ENCODE assay signal across 10 mouse cellular contexts in genomic region chr5:129729286-129729685, GRCm38 (mm10). TPM values are rescaled to one million over a fixed set of nuclear protein-coding genes. Genes with fewer than 3 reads are reported as not detected.
DNase-seq lines count a peak whose midpoint lies in the region; ATAC-seq lines count a peak whose summit lies in the region.
"Had no signal": no experiment of that assay in that cellular context is flagged by ENCODE, and none has a peak within 500 bp of the region (broad histone marks: within the 10 kb centered on the region; RNA-seq: fewer than 3 reads in every experiment).

No protein-coding gene starts in this region.

- H3K4me2 ChIP-seq in kidney, embryonic 14.5 days (replicated peaks; ENCODE audit: low read depth, low read length): peak overlapping the region; percentile 11; the same call in 1 of the 2 replicates
- H3K4me2 ChIP-seq in heart, embryonic 12.5 days: peak overlapping the region; percentile 58
- H3K4me2 ChIP-seq in liver, embryonic 15.5 days: peak overlapping the region; percentile 68
- H3K4me2 ChIP-seq in forebrain, embryonic 16.5 days (ENCODE audit: low read length): no peak overlapping the region

- peaks cover 25% of the 10 kb centered on the region for H3K4me1 ChIP-seq in kidney, embryonic 14.5 days (ENCODE audit: control insufficient read depth, insufficient read depth, low read length)
- peaks cover 54% of the 10 kb centered on the region for H3K4me1 ChIP-seq in heart, embryonic 12.5 days (replicated peaks)
- H3K4me1 ChIP-seq in liver, embryonic 15.5 days (replicated peaks): peaks cover 67% of the 10 kb centered on the region
- H3K4me1 ChIP-seq in forebrain, embryonic 16.5 days (replicated peaks; ENCODE audit: control insufficient read depth, insufficient read depth, low read length): peaks cover 12% of the 10 kb centered on the region; the same call in 1 of the 2 replicates

- no peak overlapping the region for H3K4me3 ChIP-seq in kidney, embryonic 14.5 days (ENCODE audit: low read length)
- peak overlapping the region; percentile 9; the same call in 1 of the 2 replicates for H3K4me3 ChIP-seq in heart, embryonic 12.5 days
- no peak overlapping the region for H3K4me3 ChIP-seq in liver, embryonic 15.5 days (replicated peaks)
- no peak overlapping the region for H3K4me3 ChIP-seq in forebrain, embryonic 16.5 days (replicated peaks; ENCODE audit: low read length)

- H3K9ac ChIP-seq in kidney, embryonic 14.5 days (ENCODE audit: low read depth, low read length): no peak overlapping the region
- peak overlapping the region; percentile 44 for H3K9ac ChIP-seq in heart, embryonic 12.5 days
- H3K9ac ChIP-seq in liver, embryonic 15.5 days: peak overlapping the region; percentile 39
- H3K9ac ChIP-seq in forebrain, embryonic 16.5 days (replicated peaks; ENCODE audit: low read depth, low read length): no peak overlapping the region

- DNase-seq in kidney, adult 11 months: no peak
- DNase-seq in right cerebral cortex, postnatal 14 days: no peak
- no peak for DNase-seq in adrenal gland, adult 2 months

- 28% methylated on average over 11 of the region's 11 CpGs for WGBS in kidney, embryonic 14.5 days
- WGBS in heart, embryonic 12.5 days: 18% methylated on average over 11 of the region's 11 CpGs
- WGBS in liver, embryonic 15.5 days (ENCODE audit: insufficient replicate concordance): 19% methylated on average over 11 of the region's 11 CpGs
- 79% methylated on average over 11 of the region's 11 CpGs for WGBS in forebrain, embryonic 16.5 days

- no peaks in the 10 kb centered on the region for H3K9me3 ChIP-seq in kidney, embryonic 14.5 days (ENCODE audit: control insufficient read depth, low read length)
- H3K9me3 ChIP-seq in heart, embryonic 12.5 days (replicated peaks): no peaks in the 10 kb centered on the region
- no peaks in the 10 kb centered on the region for H3K9me3 ChIP-seq in liver, embryonic 15.5 days (replicated peaks)
- H3K9me3 ChIP-seq in forebrain, embryonic 16.5 days (ENCODE audit: control insufficient read depth, low read length): no peaks in the 10 kb centered on the region

- ATAC-seq in kidney, embryonic 14.5 days (ENCODE audit: low FRiP score, low TSS enrichment): no peak
- ATAC-seq in common myeloid progenitor, adult 5-6 weeks (replicated peaks; ENCODE audit: low read depth, poor library complexity, severe bottlenecking): peak; percentile 17
- 0 out of 2 replicates have a peak, but pooled peaks have one; percentile 37 for ATAC-seq in heart, embryonic 12.5 days (ENCODE audit: insufficient number of reproducible peaks, low FRiP score)
- ATAC-seq in liver, embryonic 15.5 days (ENCODE audit: insufficient read depth): peak; percentile 46; the same call in 1 of the 2 replicates
- no peak for ATAC-seq in forebrain, embryonic 16.5 days

- H3K27ac ChIP-seq in kidney, embryonic 14.5 days (ENCODE audit: low read depth, low read length): peak overlapping the region; percentile 4; the same call in 1 of the 2 replicates
- peak overlapping the region; percentile 91 for H3K27ac ChIP-seq in heart, embryonic 12.5 days (ENCODE audit: poor library complexity, severe bottlenecking)
- H3K27ac ChIP-seq in liver, embryonic 15.5 days (replicated peaks): peak overlapping the region; percentile 85
- no peak overlapping the region for H3K27ac ChIP-seq in forebrain, embryonic 16.5 days (ENCODE audit: low read length)

- H3K36me3 ChIP-seq in kidney, embryonic 14.5 days (ENCODE audit: control insufficient read depth, insufficient read depth, low read length): no peaks in the 10 kb centered on the region
- H3K36me3 ChIP-seq in heart, embryonic 12.5 days: 0 out of 2 replicates have a peak, but pooled peaks cover 5% of the 10 kb centered on the region
- no peaks in the 10 kb centered on the region for H3K36me3 ChIP-seq in liver, embryonic 15.5 days (replicated peaks)
- H3K36me3 ChIP-seq in forebrain, embryonic 16.5 days (ENCODE audit: control insufficient read depth, insufficient read depth): no peaks in the 10 kb centered on the region

- H3K27me3 ChIP-seq in kidney, embryonic 14.5 days (ENCODE audit: control insufficient read depth, insufficient read depth, low read length): no peaks in the 10 kb centered on the region
- no peaks in the 10 kb centered on the region for H3K27me3 ChIP-seq in heart, embryonic 12.5 days (replicated peaks)
- H3K27me3 ChIP-seq in liver, embryonic 15.5 days: no peaks in the 10 kb centered on the region
- no peaks in the 10 kb centered on the region for H3K27me3 ChIP-seq in forebrain, embryonic 16.5 days (replicated peaks; ENCODE audit: control insufficient read depth, insufficient read depth, low read length)

RNA-seq across cellular contexts. Expression of gene Nipsnap2, which starts 4.4 kb away (rescaled TPM):
- polyA plus RNA-seq in kidney, embryonic 14.5 days (2014; fragmentation: Nextera tagmentation; extraction: Ambion mirVana): 117 and 137 TPM in 2 replicates
- total RNA-seq in common myeloid progenitor, adult 5-6 weeks (2017): 23.6 and 31.8 TPM in 2 replicates
- 264 and 276 TPM in 2 replicates for polyA plus RNA-seq in heart, embryonic 12.5 days (2016; fragmentation: Nextera tagmentation; extraction: Ambion mirVana)
- polyA plus RNA-seq in liver, embryonic 15.5 days (2015; fragmentation: Nextera tagmentation; extraction: Ambion mirVana): 20.2 and 23.1 TPM in 2 replicates
- 100 to 1,000 TPM; 121 to 123 TPM for total RNA-seq in adrenal gland, adult 2 months (2021)
- polyA plus RNA-seq in adrenal gland, adult 2 months (2012; rRNA removed): 35.0 and 44.8 TPM in 2 replicates
- 74.0 and 77.2 TPM in 2 replicates for polyA plus RNA-seq in forebrain, embryonic 16.5 days (2015; fragmentation: Nextera tagmentation; extraction: Ambion mirVana)

RNA-seq across cellular contexts. Expression of gene Mrps17, which starts 14.0 kb away (rescaled TPM):
- polyA plus RNA-seq in kidney, embryonic 14.5 days (2014; fragmentation: Nextera tagmentation; extraction: Ambion mirVana): 201 and 234 TPM in 2 replicates
- 76.2 and 84.4 TPM in 2 replicates for total RNA-seq in common myeloid progenitor, adult 5-6 weeks (2017)
- polyA plus RNA-seq in heart, embryonic 12.5 days (2016; fragmentation: Nextera tagmentation; extraction: Ambion mirVana): 142 and 145 TPM in 2 replicates
- 91.3 and 95.5 TPM in 2 replicates for polyA plus RNA-seq in liver, embryonic 15.5 days (2015; fragmentation: Nextera tagmentation; extraction: Ambion mirVana)
- 10 to 100 TPM; 88.0 to 94.4 TPM for total RNA-seq in adrenal gland, adult 2 months (2021)
- polyA plus RNA-seq in adrenal gland, adult 2 months (2012; rRNA removed): 52.1 and 61.4 TPM in 2 replicates
- polyA plus RNA-seq in forebrain, embryonic 16.5 days (2015; fragmentation: Nextera tagmentation; extraction: Ambion mirVana): 177 and 190 TPM in 2 replicates

RNA-seq across cellular contexts. Expression of gene Sept14, which starts 21.0 kb away (rescaled TPM):
- polyA plus RNA-seq in kidney, embryonic 14.5 days (2014; fragmentation: Nextera tagmentation; extraction: Ambion mirVana): not detected in 2 replicates
- not detected in 2 replicates for total RNA-seq in common myeloid progenitor, adult 5-6 weeks (2017)
- polyA plus RNA-seq in heart, embryonic 12.5 days (2016; fragmentation: Nextera tagmentation; extraction: Ambion mirVana): not detected in 2 replicates
- polyA plus RNA-seq in liver, embryonic 15.5 days (2015; fragmentation: Nextera tagmentation; extraction: Ambion mirVana): not detected in 2 replicates
- under 1 TPM in 1 of 2 experiments, not detected in 1; 0.46 TPM for total RNA-seq in adrenal gland, adult 2 months (2021)
- polyA plus RNA-seq in adrenal gland, adult 2 months (2012; rRNA removed): not detected in 2 replicates
- polyA plus RNA-seq in forebrain, embryonic 16.5 days (2015; fragmentation: Nextera tagmentation; extraction: Ambion mirVana): not detected in 2 replicates
- polyA plus RNA-seq: cortical plate, adult 2 months; limb, embryonic 11.5 days had no signal

RNA-seq across cellular contexts. Expression of gene Psph, which starts 58.0 kb away (rescaled TPM):
- 61.9 and 68.2 TPM in 2 replicates for polyA plus RNA-seq in kidney, embryonic 14.5 days (2014; fragmentation: Nextera tagmentation; extraction: Ambion mirVana)
- total RNA-seq in common myeloid progenitor, adult 5-6 weeks (2017): 14.2 and 18.7 TPM in 2 replicates
- 27.0 and 27.4 TPM in 2 replicates for polyA plus RNA-seq in heart, embryonic 12.5 days (2016; fragmentation: Nextera tagmentation; extraction: Ambion mirVana)
- 84.1 and 86.5 TPM in 2 replicates for polyA plus RNA-seq in liver, embryonic 15.5 days (2015; fragmentation: Nextera tagmentation; extraction: Ambion mirVana)
- total RNA-seq in adrenal gland, adult 2 months (2021): 10 to 100 TPM; 20.8 to 23.4 TPM
- 48.7 and 49.3 TPM in 2 replicates for polyA plus RNA-seq in adrenal gland, adult 2 months (2012; rRNA removed)
- polyA plus RNA-seq in forebrain, embryonic 16.5 days (2015; fragmentation: Nextera tagmentation; extraction: Ambion mirVana): 42.3 and 42.9 TPM in 2 replicates

RNA-seq across cellular contexts. Expression of gene Zfp11, which starts 59.4 kb away (rescaled TPM):
- polyA plus RNA-seq in kidney, embryonic 14.5 days (2014; fragmentation: Nextera tagmentation; extraction: Ambion mirVana): 4.9 and 5.7 TPM in 2 replicates
- 3.3 and 4.3 TPM in 2 replicates for total RNA-seq in common myeloid progenitor, adult 5-6 weeks (2017)
- 3.6 and 4.3 TPM in 2 replicates for polyA plus RNA-seq in heart, embryonic 12.5 days (2016; fragmentation: Nextera tagmentation; extraction: Ambion mirVana)
- 0.60 and 0.79 TPM in 2 replicates for polyA plus RNA-seq in liver, embryonic 15.5 days (2015; fragmentation: Nextera tagmentation; extraction: Ambion mirVana)
- 1 to 10 TPM; 2.5 to 4.1 TPM for total RNA-seq in adrenal gland, adult 2 months (2021)
- polyA plus RNA-seq in adrenal gland, adult 2 months (2012; rRNA removed): 0.89 and 0.94 TPM in 2 replicates
- 9.4 and 10.4 TPM in 2 replicates for polyA plus RNA-seq in forebrain, embryonic 16.5 days (2015; fragmentation: Nextera tagmentation; extraction: Ambion mirVana)

Comparison
In these comparisons a context has a peak if more than half of its experiments do, and no peak if none do; other contexts are left out.
1. ATAC-seq: peak in common myeloid progenitor, adult 5-6 weeks (single experiment), heart, embryonic 12.5 days (single experiment) and liver, embryonic 15.5 days (single experiment); none in kidney, embryonic 14.5 days (single experiment) and forebrain, embryonic 16.5 days (single experiment).
2. H3K9ac ChIP-seq: peak in heart, embryonic 12.5 days (single experiment) and liver, embryonic 15.5 days (single experiment); none in kidney, embryonic 14.5 days (single experiment) and forebrain, embryonic 16.5 days (single experiment).